Mouse (Mus musculus): ENCODE data around the gene Gtpbp2. TPM values are rescaled to one million over a fixed set of nuclear protein-coding genes. Genes with fewer than 3 reads are reported as not detected.

Gene Gtpbp2
- polyA plus RNA-seq, 1 experiment from 2014 or later: 28.7 TPM

- DNase-seq (ENCODE audit: low spot score): no peak
- Histone ChIP-seq H3K27ac (ENCODE audit: low read depth, low read length) (no peak overlapping the region), H3K9ac (ENCODE audit: low read length) (no peak overlapping the region), H3K4me1 (replicated peaks; ENCODE audit: control insufficient read depth, insufficient read depth, low read length) (peaks cover 10% of the 10 kb centered on the region; the same call in 1 of the 2 replicates), H3K4me2 (ENCODE audit: low read depth, low read length, severe bottlenecking) (no peak overlapping the region), H3K4me3 (ENCODE audit: low read depth, low read length) (no peak overlapping the region), H3K36me3 (ENCODE audit: control insufficient read depth, insufficient read depth, low read length) (no peaks in the 10 kb centered on the region; the same call in 1 of the 2 replicates), H3K27me3 (ENCODE audit: control insufficient read depth, insufficient read depth, low read length) (no peaks in the 10 kb centered on the region), H3K9me3 (ENCODE audit: control insufficient read depth, low read length) (no peaks in the 10 kb centered on the region)
- ATAC-seq (replicated peaks; ENCODE audit: low FRiP score): no peak
- 83% methylated on average over 3 of the region's 3 CpGs for WGBS
These were observed 21.0 kb upstream of the Gtpbp2 start for GRCm38 (mm10) chr17:46139872-46140271.

DNA sequence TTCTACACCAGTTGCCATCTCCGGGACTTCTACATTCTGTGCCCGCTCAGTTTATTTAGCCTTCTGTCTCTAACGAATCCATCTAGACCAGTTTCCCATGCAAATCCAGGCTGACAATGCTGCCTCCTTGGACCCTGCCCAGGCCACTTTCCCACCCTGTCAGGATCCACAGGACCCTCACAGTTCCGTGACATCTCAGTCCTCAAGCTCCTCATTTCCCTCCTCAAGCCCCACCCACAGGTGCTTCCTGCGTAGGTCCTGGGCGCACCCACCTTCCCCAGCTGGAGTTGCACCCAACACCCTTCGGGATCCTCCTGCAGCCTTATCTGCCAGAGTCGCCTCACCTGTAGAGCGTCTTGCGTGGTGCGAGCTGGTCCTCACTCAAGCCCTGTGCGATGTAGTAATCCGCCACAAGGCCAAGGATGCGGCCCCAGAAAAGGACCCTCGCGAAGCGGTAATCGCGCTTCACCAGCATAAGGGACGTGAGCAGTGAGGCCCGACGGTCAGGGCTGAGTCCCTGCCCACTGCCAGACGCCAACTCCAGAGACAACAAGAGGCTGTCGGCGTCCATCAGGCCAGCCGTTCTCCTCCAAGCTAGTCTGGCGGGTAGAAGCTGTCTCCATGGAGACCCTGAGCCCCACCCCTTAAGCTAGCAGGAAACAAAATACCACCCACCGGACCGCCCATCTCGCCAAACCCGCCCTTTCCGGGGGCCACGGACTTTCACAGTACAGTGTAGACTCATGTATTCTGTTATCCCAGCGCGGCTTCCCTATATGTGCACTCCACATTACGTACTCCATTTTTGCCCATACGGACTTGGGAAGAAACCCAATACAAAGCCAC lies 17.0 kb upstream of the Gtpbp2 start, which contains the start of gene Rsph9:
TSS of gene Rsph9 (minus strand) at position 639 of the 846 bp plus-strand sequence.
- Histone ChIP-seq H3K9me3 (ENCODE audit: control insufficient read depth, low read length) (no peaks in the 10 kb centered on the region), H3K9ac (ENCODE audit: low read length) (peak within 1 kb of the TSS; percentile 61), H3K4me2 (ENCODE audit: low read depth, low read length, severe bottlenecking) (peak within 1 kb of the TSS; percentile 85), H3K4me3 (ENCODE audit: low read depth, low read length) (peak within 1 kb of the TSS; percentile 42), H3K27me3 (ENCODE audit: control insufficient read depth, insufficient read depth, low read length) (no peaks in the 10 kb centered on the region), H3K36me3 (ENCODE audit: control insufficient read depth, insufficient read depth, low read length) (no peaks in the 10 kb centered on the region; the same call in 1 of the 2 replicates), H3K27ac (ENCODE audit: low read depth, low read length) (no peak within 1 kb of the TSS), H3K4me1 (replicated peaks; ENCODE audit: control insufficient read depth, insufficient read depth, low read length) (peaks cover 10% of the 10 kb centered on the region; the same call in 1 of the 2 replicates)
- DNase-seq (ENCODE audit: low spot score) (peak; percentile 88), ATAC-seq (replicated peaks; ENCODE audit: low FRiP score) (peak; percentile 94)
- 7% methylated on average over 37 of the region's 37 CpGs for WGBS

GRCm38 (mm10) chr17:46152847-46153782 lies 7.7 kb upstream of the Gtpbp2 start, which contains the start of gene Mad2l1bp:
TSS of gene Mad2l1bp (minus strand) at chr17:46153553.
- Histone ChIP-seq H3K9me3 (ENCODE audit: control insufficient read depth, low read length) (no peaks in the 10 kb centered on the region), H3K27me3 (ENCODE audit: control insufficient read depth, insufficient read depth, low read length) (no peaks in the 10 kb centered on the region), H3K4me2 (ENCODE audit: low read depth, low read length, severe bottlenecking) (peak within 1 kb of the TSS; percentile 87), H3K4me1 (replicated peaks; ENCODE audit: control insufficient read depth, insufficient read depth, low read length) (no peaks in the 10 kb centered on the region; the same call in 1 of the 2 replicates), H3K4me3 (ENCODE audit: low read depth, low read length) (peak within 1 kb of the TSS; percentile 60), H3K27ac (ENCODE audit: low read depth, low read length) (no peak within 1 kb of the TSS; the same call in 1 of the 2 replicates), H3K36me3 (ENCODE audit: control insufficient read depth, insufficient read depth, low read length) (no peaks in the 10 kb centered on the region), H3K9ac (ENCODE audit: low read length) (peak within 1 kb of the TSS; percentile 81)
- ATAC-seq (replicated peaks; ENCODE audit: low FRiP score): peak; percentile 92
- 8% methylated on average over 33 of the region's 33 CpGs for WGBS
- DNase-seq (ENCODE audit: low spot score): peak; percentile 92

DNA sequence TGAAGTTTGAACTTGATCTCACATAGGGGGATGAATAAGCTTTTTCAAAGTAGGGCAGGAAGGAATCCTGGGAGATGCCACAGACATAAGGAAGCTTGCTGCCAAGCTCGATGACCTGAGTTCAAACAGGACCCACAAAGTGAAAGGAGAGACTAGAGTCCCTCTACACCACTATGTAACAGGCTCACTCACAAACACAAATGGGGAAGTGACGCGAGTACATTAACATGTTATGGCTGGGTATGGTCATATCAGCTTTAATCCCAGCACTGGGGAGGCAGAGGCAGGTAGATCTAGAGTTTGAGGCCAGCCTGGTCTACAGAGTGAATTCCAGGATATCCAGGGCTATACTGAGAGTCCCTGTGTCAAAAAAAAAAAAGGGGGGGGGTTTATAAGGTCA lies 6.5 kb upstream of the Gtpbp2 start:
- Histone ChIP-seq H3K9ac (ENCODE audit: low read length) (no peak overlapping the region), H3K9me3 (ENCODE audit: control insufficient read depth, low read length) (no peaks in the 10 kb centered on the region), H3K4me2 (ENCODE audit: low read depth, low read length, severe bottlenecking) (no peak overlapping the region), H3K36me3 (ENCODE audit: control insufficient read depth, insufficient read depth, low read length) (no peaks in the 10 kb centered on the region), H3K27ac (ENCODE audit: low read depth, low read length) (no peak overlapping the region), H3K27me3 (ENCODE audit: control insufficient read depth, insufficient read depth, low read length) (no peaks in the 10 kb centered on the region), H3K4me1 (replicated peaks; ENCODE audit: control insufficient read depth, insufficient read depth, low read length) (no peaks in the 10 kb centered on the region; the same call in 1 of the 2 replicates), H3K4me3 (ENCODE audit: low read depth, low read length) (no peak overlapping the region)
- ATAC-seq (replicated peaks; ENCODE audit: low FRiP score) (no peak), DNase-seq (ENCODE audit: low spot score) (no peak)
- WGBS: 99% methylated on average over 3 of the region's 3 CpGs

DNA sequence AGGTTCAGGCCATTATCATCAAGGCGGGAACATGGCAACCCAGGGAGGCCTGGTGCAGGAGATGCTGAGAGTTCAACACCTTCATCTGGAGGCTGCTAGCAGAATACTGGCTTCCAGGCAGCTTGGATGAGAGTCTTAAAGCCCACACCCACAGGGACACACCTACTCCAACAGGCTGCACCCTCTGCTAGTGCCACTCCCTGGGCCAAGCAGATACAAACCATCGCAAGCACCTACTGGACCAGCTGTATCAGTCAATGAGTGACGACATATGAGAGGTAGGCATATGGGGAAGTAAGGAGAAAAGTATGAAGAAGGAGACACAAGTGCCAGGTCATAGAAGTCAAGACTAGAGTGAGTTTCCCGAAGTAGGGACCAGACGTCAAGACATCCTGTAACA lies 4.2 kb upstream of the Gtpbp2 start:
- WGBS: 87% methylated on average over 5 of the region's 5 CpGs
- no peak for DNase-seq (ENCODE audit: low spot score)

DNA sequence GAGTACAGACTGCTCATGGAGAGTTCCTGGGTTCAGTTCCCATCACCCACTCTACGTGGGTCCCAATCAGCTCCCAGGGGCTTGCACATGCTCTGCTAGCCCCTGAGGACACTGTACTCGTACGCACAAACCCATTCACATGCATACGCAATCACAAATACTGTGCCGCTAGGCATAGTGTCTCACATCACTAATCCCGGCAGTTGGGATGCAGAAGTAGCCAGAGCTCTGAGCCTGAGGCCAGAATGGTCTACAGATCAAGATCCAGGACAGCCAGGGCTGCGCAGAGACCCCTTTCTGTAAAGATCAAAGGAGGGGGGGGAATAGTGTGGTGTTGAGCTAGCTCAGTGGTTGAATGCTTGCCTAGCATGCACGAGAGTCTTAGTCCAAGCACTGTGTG lies 3.7 kb upstream of the Gtpbp2 start:
- no peaks in the 10 kb centered on the region for H3K36me3 ChIP-seq (ENCODE audit: control insufficient read depth, insufficient read depth, low read length)

More for the DNA sequence above, 4.2 kb upstream of the Gtpbp2 start:
- Histone ChIP-seq H3K36me3 (ENCODE audit: control insufficient read depth, insufficient read depth, low read length) (no peaks in the 10 kb centered on the region), H3K4me3 (ENCODE audit: low read depth, low read length) (no peak overlapping the region), H3K27me3 (ENCODE audit: control insufficient read depth, insufficient read depth, low read length) (no peaks in the 10 kb centered on the region), H3K9ac (ENCODE audit: low read length) (no peak overlapping the region), H3K27ac (ENCODE audit: low read depth, low read length) (no peak overlapping the region), H3K9me3 (ENCODE audit: control insufficient read depth, low read length) (no peaks in the 10 kb centered on the region), H3K4me2 (ENCODE audit: low read depth, low read length, severe bottlenecking) (no peak overlapping the region), H3K4me1 (replicated peaks; ENCODE audit: control insufficient read depth, insufficient read depth, low read length) (no peaks in the 10 kb centered on the region; the same call in 1 of the 2 replicates)
- ATAC-seq (replicated peaks; ENCODE audit: low FRiP score): no peak

GRCm38 (mm10) chr17:46159236-46159635 lies 1.6 kb upstream of the Gtpbp2 start:
- ATAC-seq (replicated peaks; ENCODE audit: low FRiP score): no peak
- no peak for DNase-seq (ENCODE audit: low spot score)
- H3K4me2 ChIP-seq (ENCODE audit: low read depth, low read length, severe bottlenecking): no peak overlapping the region
- H3K36me3 ChIP-seq (ENCODE audit: control insufficient read depth, insufficient read depth, low read length): no peaks in the 10 kb centered on the region
- 65% methylated on average over 2 of the region's 2 CpGs for WGBS
- H3K27me3 ChIP-seq (ENCODE audit: control insufficient read depth, insufficient read depth, low read length): no peaks in the 10 kb centered on the region
- H3K27ac ChIP-seq (ENCODE audit: low read depth, low read length): no peak overlapping the region
- H3K9me3 ChIP-seq (ENCODE audit: control insufficient read depth, low read length): no peaks in the 10 kb centered on the region
- no peak overlapping the region for H3K4me3 ChIP-seq (ENCODE audit: low read depth, low read length)
- no peak overlapping the region for H3K9ac ChIP-seq (ENCODE audit: low read length)
- no peaks in the 10 kb centered on the region for H3K4me1 ChIP-seq (replicated peaks; ENCODE audit: control insufficient read depth, insufficient read depth, low read length)

More for the DNA sequence above, 3.7 kb upstream of the Gtpbp2 start:
- no peaks in the 10 kb centered on the region for H3K9me3 ChIP-seq (ENCODE audit: control insufficient read depth, low read length)
- H3K4me1 ChIP-seq (replicated peaks; ENCODE audit: control insufficient read depth, insufficient read depth, low read length): no peaks in the 10 kb centered on the region; the same call in 1 of the 2 replicates
- no peak overlapping the region for H3K9ac ChIP-seq (ENCODE audit: low read length)
- DNase-seq (ENCODE audit: low spot score) (no peak), ATAC-seq (replicated peaks; ENCODE audit: low FRiP score) (no peak)
- 84% methylated on average over 8 of the region's 8 CpGs for WGBS
- H3K4me3 ChIP-seq (ENCODE audit: low read depth, low read length): no peak overlapping the region
- no peak overlapping the region for H3K4me2 ChIP-seq (ENCODE audit: low read depth, low read length, severe bottlenecking)
- no peaks in the 10 kb centered on the region for H3K27me3 ChIP-seq (ENCODE audit: control insufficient read depth, insufficient read depth, low read length)
- no peak overlapping the region for H3K27ac ChIP-seq (ENCODE audit: low read depth, low read length)

GRCm38 (mm10) chr17:46160090-46160662 lies 656 bp upstream of the Gtpbp2 start:
- H3K27ac ChIP-seq (ENCODE audit: low read depth, low read length): peak overlapping the region; percentile 76
- ATAC-seq (replicated peaks; ENCODE audit: low FRiP score) (peak; percentile 77), DNase-seq (ENCODE audit: low spot score) (peak; percentile 91)
- WGBS: under 1% methylated on average over 16 of the region's 16 CpGs
- H3K4me3 ChIP-seq (ENCODE audit: low read depth, low read length): peak overlapping the region; percentile 54
- H3K9me3 ChIP-seq (ENCODE audit: control insufficient read depth, low read length): no peaks in the 10 kb centered on the region
- H3K27me3 ChIP-seq (ENCODE audit: control insufficient read depth, insufficient read depth, low read length): no peaks in the 10 kb centered on the region
- no peaks in the 10 kb centered on the region for H3K4me1 ChIP-seq (replicated peaks; ENCODE audit: control insufficient read depth, insufficient read depth, low read length)
- peak overlapping the region; percentile 59 for H3K9ac ChIP-seq (ENCODE audit: low read length)
- no peaks in the 10 kb centered on the region for H3K36me3 ChIP-seq (ENCODE audit: control insufficient read depth, insufficient read depth, low read length)
- H3K4me2 ChIP-seq (ENCODE audit: low read depth, low read length, severe bottlenecking): peak overlapping the region; percentile 80
